Mouse (Mus musculus): ENCODE measurements at regions not wholly inside any gene's neighbourhood (a gene's known extent, or its start where the extent isn't known, plus 50 kb on each side); places are given as distances from the start of the nearest gene placed in this dataset.
"Not testable (repeated sequence)": the region's sequence is repeated elsewhere in the genome, so short reads cannot be mapped to it uniquely, and the experiment has no call there.

DNA sequence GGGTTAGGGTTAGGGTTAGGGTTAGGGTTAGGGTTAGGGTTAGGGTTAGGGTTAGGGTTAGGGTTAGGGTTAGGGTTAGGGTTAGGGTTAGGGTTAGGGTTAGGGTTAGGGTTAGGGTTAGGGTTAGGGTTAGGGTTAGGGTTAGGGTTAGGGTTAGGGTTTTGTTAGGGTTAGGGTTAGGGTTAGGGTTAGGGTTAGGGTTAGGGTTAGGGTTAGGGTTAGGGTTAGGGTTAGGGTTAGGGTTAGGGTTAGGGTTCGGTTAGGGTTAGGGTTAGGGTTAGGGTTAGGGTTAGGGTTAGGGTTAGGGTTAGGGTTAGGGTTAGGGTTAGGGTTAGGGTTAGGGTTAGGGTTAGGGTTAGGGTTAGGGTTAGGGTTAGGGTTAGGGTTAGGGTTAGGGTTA, 124.7 kb upstream of the Fgf14 start:
- 10% methylated on average over 1 of the region's 1 CpGs for WGBS
- not testable (repeated sequence) for H3K4me1 ChIP-seq (ENCODE audit: control insufficient read depth, insufficient read depth, low read length); H3K27me3 ChIP-seq (ENCODE audit: control insufficient read depth, insufficient read depth, low read length); H3K9ac ChIP-seq (ENCODE audit: low read depth, low read length); H3K79me2 ChIP-seq (ENCODE audit: control insufficient read depth, insufficient read depth, low read length); H3K27ac ChIP-seq (replicated peaks; ENCODE audit: insufficient read depth, low read depth, low read length); H3K4me3 ChIP-seq (ENCODE audit: insufficient read depth, low read depth, low read length); H3K36me3 ChIP-seq (ENCODE audit: control insufficient read depth, insufficient read depth, low read length); DNase-seq (ENCODE audit: extremely low read depth, low read depth, low spot score)

DNA sequence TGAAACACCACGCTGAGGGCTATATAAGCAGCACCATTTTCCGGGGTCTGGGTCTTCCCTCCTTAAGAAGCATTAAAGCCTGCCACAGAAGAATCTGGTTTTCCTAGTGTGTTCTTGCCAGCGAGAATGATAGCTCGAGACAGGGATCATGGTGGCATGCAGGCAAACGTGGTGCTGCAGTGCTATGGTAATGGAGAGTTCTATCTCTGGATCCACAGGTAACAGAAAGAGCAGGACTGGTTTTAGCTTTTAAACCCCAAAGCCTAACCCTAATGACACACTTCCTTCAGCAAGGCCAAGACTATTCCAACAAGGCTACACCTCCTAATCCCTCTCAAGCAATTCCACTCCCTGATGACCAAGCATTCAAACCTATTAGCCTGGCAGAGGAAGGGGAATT, 123.5 kb upstream of the Fgf14 start:
- no peaks in the 10 kb centered on the region for H3K4me1 ChIP-seq (ENCODE audit: control insufficient read depth, insufficient read depth, low read length)
- H3K9ac ChIP-seq (ENCODE audit: low read depth, low read length) = no peak overlapping the region
- TF ChIP-seq POLR2A (IDR thresholded peaks at IDR 0.05; ENCODE audit: extremely low read depth, insufficient read depth, low read length) (no peak), CTCF (IDR thresholded peaks at IDR 0.05; ENCODE audit: low read depth, low read length) (no peak)
- no peaks in the 10 kb centered on the region for H3K79me2 ChIP-seq (ENCODE audit: control insufficient read depth, insufficient read depth, low read length)
- H3K27ac ChIP-seq (replicated peaks; ENCODE audit: insufficient read depth, low read depth, low read length) = no peak overlapping the region
- H3K27me3 ChIP-seq (ENCODE audit: control insufficient read depth, insufficient read depth, low read length) = no peaks in the 10 kb centered on the region
- no peak for DNase-seq (ENCODE audit: extremely low read depth, low read depth, low spot score)
- no peaks in the 10 kb centered on the region for H3K36me3 ChIP-seq (ENCODE audit: control insufficient read depth, insufficient read depth, low read length)
- no peak overlapping the region for H3K4me3 ChIP-seq (ENCODE audit: insufficient read depth, low read depth, low read length)
- 91% methylated on average over 5 of the region's 5 CpGs for WGBS

DNA sequence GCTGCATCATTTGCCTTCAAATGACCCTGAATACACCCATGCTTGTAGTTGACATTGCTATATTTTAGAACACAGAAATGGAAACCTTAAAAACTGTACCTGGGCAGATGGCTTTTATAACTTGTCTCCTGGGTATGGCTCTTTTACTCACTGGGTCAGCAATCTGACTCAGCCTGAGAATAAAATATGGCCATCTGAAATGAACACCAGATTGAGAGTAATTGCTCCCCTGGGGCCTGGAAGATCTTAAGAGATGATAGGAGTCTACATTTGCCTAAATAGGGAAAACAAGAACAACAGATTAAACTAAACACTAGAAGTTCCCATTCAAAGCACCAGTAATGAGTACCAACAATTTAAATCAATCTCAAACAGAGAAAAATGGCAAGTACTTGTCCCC, 98.5 kb upstream of the Fgf14 start:
- H3K27ac ChIP-seq (replicated peaks; ENCODE audit: insufficient read depth, low read depth, low read length) = no peak overlapping the region
- H3K79me2 ChIP-seq (ENCODE audit: control insufficient read depth, insufficient read depth, low read length) = no peaks in the 10 kb centered on the region
- H3K27me3 ChIP-seq (ENCODE audit: control insufficient read depth, insufficient read depth, low read length) = no peaks in the 10 kb centered on the region
- H3K36me3 ChIP-seq (ENCODE audit: control insufficient read depth, insufficient read depth, low read length) = no peaks in the 10 kb centered on the region
- TF ChIP-seq CTCF (IDR thresholded peaks at IDR 0.05; ENCODE audit: low read depth, low read length) = no peak
- no peak for TF ChIP-seq POLR2A (IDR thresholded peaks at IDR 0.05; ENCODE audit: extremely low read depth, insufficient read depth, low read length)
- no peak for DNase-seq (ENCODE audit: extremely low read depth, low read depth, low spot score)
- no peak overlapping the region for H3K9ac ChIP-seq (ENCODE audit: low read depth, low read length)
- H3K4me3 ChIP-seq (ENCODE audit: insufficient read depth, low read depth, low read length) = no peak overlapping the region
- H3K4me1 ChIP-seq (ENCODE audit: control insufficient read depth, insufficient read depth, low read length) = no peaks in the 10 kb centered on the region

DNA sequence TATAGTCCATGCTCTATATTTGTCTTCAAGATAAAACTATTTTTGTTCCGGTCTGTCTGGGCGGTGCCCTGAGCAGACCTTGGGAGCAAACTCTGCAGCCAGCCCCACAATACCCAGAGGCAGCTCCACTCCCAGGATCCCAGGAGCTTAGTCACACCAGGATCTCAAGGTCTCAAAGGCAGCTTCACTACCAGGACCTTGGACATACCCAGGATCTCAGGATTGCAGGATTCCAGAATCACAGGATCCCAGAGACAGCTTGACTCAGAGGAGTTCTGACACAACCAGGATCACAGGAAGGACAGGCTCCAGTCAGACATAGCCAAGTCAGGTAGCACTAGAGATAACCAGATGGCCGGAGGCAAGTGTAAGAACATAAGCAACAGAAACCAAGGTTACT, 91.1 kb upstream of the Fgf14 start:
- no peak overlapping the region for H3K27ac ChIP-seq (replicated peaks; ENCODE audit: insufficient read depth, low read depth, low read length)
- DNase-seq (ENCODE audit: extremely low read depth, low read depth, low spot score) = no peak
- no peaks in the 10 kb centered on the region for H3K4me1 ChIP-seq (ENCODE audit: control insufficient read depth, insufficient read depth, low read length)
- no peaks in the 10 kb centered on the region for H3K36me3 ChIP-seq (ENCODE audit: control insufficient read depth, insufficient read depth, low read length)
- no peaks in the 10 kb centered on the region for H3K79me2 ChIP-seq (ENCODE audit: control insufficient read depth, insufficient read depth, low read length)
- H3K4me3 ChIP-seq (ENCODE audit: insufficient read depth, low read depth, low read length) = no peak overlapping the region
- no peaks in the 10 kb centered on the region for H3K27me3 ChIP-seq (ENCODE audit: control insufficient read depth, insufficient read depth, low read length)
- H3K9ac ChIP-seq (ENCODE audit: low read depth, low read length) = no peak overlapping the region
- no peak for TF ChIP-seq POLR2A (IDR thresholded peaks at IDR 0.05; ENCODE audit: extremely low read depth, insufficient read depth, low read length)
- no peak for TF ChIP-seq CTCF (IDR thresholded peaks at IDR 0.05; ENCODE audit: low read depth, low read length)
- 87% methylated on average over 3 of the region's 3 CpGs for WGBS

DNA sequence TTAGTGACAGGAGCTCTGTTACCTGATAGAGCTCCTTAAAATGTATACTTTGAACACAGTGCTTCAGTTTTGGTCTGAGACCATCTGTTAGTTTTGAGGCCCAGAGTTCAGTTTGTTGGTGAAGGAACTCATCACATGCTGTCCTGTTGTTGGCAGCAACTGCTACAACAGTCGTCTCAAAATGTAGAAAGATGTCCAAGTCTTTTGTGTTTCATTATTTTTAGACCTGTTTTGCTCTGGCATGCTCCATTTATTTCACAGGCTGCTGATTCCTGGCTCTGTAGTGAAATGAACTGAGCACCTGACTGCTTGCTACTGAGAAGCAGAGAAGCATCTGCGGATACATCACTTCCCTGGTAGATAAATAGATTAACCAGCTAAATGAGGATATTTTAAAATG, 90.3 kb upstream of the Fgf14 start:
- 57% methylated on average over 2 of the region's 2 CpGs for WGBS
- Histone ChIP-seq H3K27ac (replicated peaks; ENCODE audit: insufficient read depth, low read depth, low read length) (no peak overlapping the region), H3K79me2 (ENCODE audit: control insufficient read depth, insufficient read depth, low read length) (no peaks in the 10 kb centered on the region), H3K4me3 (ENCODE audit: insufficient read depth, low read depth, low read length) (no peak overlapping the region), H3K36me3 (ENCODE audit: control insufficient read depth, insufficient read depth, low read length) (no peaks in the 10 kb centered on the region), H3K9ac (ENCODE audit: low read depth, low read length) (no peak overlapping the region), H3K27me3 (ENCODE audit: control insufficient read depth, insufficient read depth, low read length) (no peaks in the 10 kb centered on the region), H3K4me1 (ENCODE audit: control insufficient read depth, insufficient read depth, low read length) (no peaks in the 10 kb centered on the region)
- TF ChIP-seq CTCF (IDR thresholded peaks at IDR 0.05; ENCODE audit: low read depth, low read length) = no peak
- TF ChIP-seq POLR2A (IDR thresholded peaks at IDR 0.05; ENCODE audit: extremely low read depth, insufficient read depth, low read length) = no peak
- DNase-seq (ENCODE audit: extremely low read depth, low read depth, low spot score) = no peak

DNA sequence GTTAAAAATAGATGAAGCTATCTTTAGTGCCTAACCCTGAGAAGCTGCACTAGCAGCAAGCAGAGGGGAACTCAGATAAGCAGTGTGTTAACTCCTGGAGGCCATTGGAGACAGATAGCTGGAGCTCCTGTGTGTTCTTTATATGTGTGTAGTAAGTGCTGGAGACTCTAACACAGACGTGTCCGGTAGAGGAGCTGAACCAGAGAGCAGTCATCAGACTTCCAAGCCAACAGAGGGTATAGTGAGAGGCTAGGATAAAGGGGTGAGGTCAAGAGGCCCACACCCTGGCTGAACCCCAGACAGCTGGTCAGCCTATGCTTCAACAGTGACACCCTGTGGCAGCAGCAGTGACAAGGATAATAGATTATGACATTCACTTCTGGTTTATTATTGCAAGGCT, 65.6 kb upstream of the Fgf14 start:
- Histone ChIP-seq H3K4me3 (ENCODE audit: insufficient read depth, low read depth, low read length) (no peak overlapping the region), H3K36me3 (ENCODE audit: control insufficient read depth, insufficient read depth, low read length) (no peaks in the 10 kb centered on the region), H3K27ac (replicated peaks; ENCODE audit: insufficient read depth, low read depth, low read length) (no peak overlapping the region), H3K4me1 (ENCODE audit: control insufficient read depth, insufficient read depth, low read length) (no peaks in the 10 kb centered on the region), H3K9ac (ENCODE audit: low read depth, low read length) (no peak overlapping the region), H3K79me2 (ENCODE audit: control insufficient read depth, insufficient read depth, low read length) (no peaks in the 10 kb centered on the region), H3K27me3 (ENCODE audit: control insufficient read depth, insufficient read depth, low read length) (no peaks in the 10 kb centered on the region)
- peak; percentile 65 for TF ChIP-seq CTCF (IDR thresholded peaks at IDR 0.05; ENCODE audit: low read depth, low read length)
- no peak for TF ChIP-seq POLR2A (IDR thresholded peaks at IDR 0.05; ENCODE audit: extremely low read depth, insufficient read depth, low read length)
- WGBS = 41% methylated on average over 2 of the region's 2 CpGs
- DNase-seq (ENCODE audit: extremely low read depth, low read depth, low spot score) = no peak

All from liver, adult 2 months (tissue).